Mouse (Mus musculus) stomach, embryonic 16.5 days (tissue): ENCODE measurements around the gene Timm10. TPM values are rescaled to one million over a fixed set of nuclear protein-coding genes. Genes with fewer than 3 reads are reported as not detected.

ENCODE experiments used
- ATAC-seq: fragments of 200-750 bp; cut with Nextera tagmentation; 2 replicates; pipeline ENCODE4 v1.8.0; 2017; ENCODE audit warnings: moderate number of reproducible peaks, moderate TSS enrichment; ENCODE audit not compliant: insufficient read depth, low FRiP score
- H3K27ac ChIP-seq: fragments of 300-500 bp; sonication (generic); 2 replicates; pipeline ENCODE4 v1.5.1; 2014; ENCODE audit warnings: low read length
- H3K27me3 ChIP-seq: fragments of 300-500 bp; sonication (generic); 2 replicates; pipeline ENCODE4 v1.6.1; 2014; ENCODE audit warnings: low read length, control low read depth, mixed read lengths; ENCODE audit not compliant: control insufficient read depth, insufficient read depth
- H3K36me3 ChIP-seq: fragments of 300-500 bp; sonication (generic); 2 replicates; pipeline ENCODE4 v1.6.1; 2014; ENCODE audit warnings: low read length; ENCODE audit not compliant: control insufficient read depth, insufficient read depth
- H3K4me1 ChIP-seq: fragments of 300-500 bp; sonication (generic); 2 replicates; pipeline ENCODE4 v1.6.1; 2014; ENCODE audit warnings: low read length, control low read depth, mixed read lengths; ENCODE audit not compliant: control insufficient read depth, insufficient read depth
- H3K4me2 ChIP-seq: fragments of 300-500 bp; sonication (generic); 2 replicates; pipeline ENCODE4 v1.6.1; 2014; ENCODE audit warnings: low read depth, low read length, mixed read lengths
- H3K4me3 ChIP-seq: fragments of 300-500 bp; sonication (generic); replicated peaks from 2 replicates; pipeline ENCODE4 v1.5.1; 2014; ENCODE audit warnings: mild to moderate bottlenecking, low read length
- H3K9ac ChIP-seq: fragments of 300-500 bp; sonication (generic); 2 replicates; pipeline ENCODE4 v1.6.1; 2014; ENCODE audit warnings: low read length
- H3K9me3 ChIP-seq: fragments of 300-500 bp; sonication (generic); replicated peaks from 2 replicates; pipeline ENCODE4 v1.6.1; 2016; ENCODE audit warnings: low read length, control low read depth; ENCODE audit not compliant: control insufficient read depth
- WGBS: fragments of 180-500 bp; shearing (Covaris S2); extraction: QIAGEN DNeasy Blood & Tissue Kit; methylation state at CpG from one replicate; pipeline ENCODE4 v1.1.7; 2014; 5-methylcytosine and 5-hydroxymethylcytosine counted together
- polyA plus RNA-seq: library from polyadenylated mRNA; unstranded; fragments of >200 nt; fragmentation: Nextera tagmentation; extraction: Ambion mirVana; gene quantifications from 2 replicates; pipeline ENCODE4 v1.2.1, GENCODE M21; 2015

The Timm10 gene
- polyA plus RNA-seq: 36.7 and 45.6 TPM in 2 replicates

GRCm38 (mm10) chr2:84826488-84827282 is at the start of gene Timm10:
Gene Timm10, plus strand, starts transcription at chr2:84826997.
- H3K4me2 ChIP-seq: peak within 1 kb of the TSS; percentile 99
- no peaks in the 10 kb centered on the region for H3K9me3 ChIP-seq
- H3K27me3 ChIP-seq: no peaks in the 10 kb centered on the region; the same call in 1 of the 2 replicates
- peak; percentile 84 for ATAC-seq
- H3K36me3 ChIP-seq: no peaks in the 10 kb centered on the region
- H3K27ac ChIP-seq: no peak within 1 kb of the TSS
- peak within 1 kb of the TSS; percentile 67 for H3K4me3 ChIP-seq
- H3K4me1 ChIP-seq: peaks cover 6% of the 10 kb centered on the region; the same call in 1 of the 2 replicates
- peak within 1 kb of the TSS; percentile 80 for H3K9ac ChIP-seq
- WGBS: under 1% methylated on average over 34 of the region's 34 CpGs

DNA sequence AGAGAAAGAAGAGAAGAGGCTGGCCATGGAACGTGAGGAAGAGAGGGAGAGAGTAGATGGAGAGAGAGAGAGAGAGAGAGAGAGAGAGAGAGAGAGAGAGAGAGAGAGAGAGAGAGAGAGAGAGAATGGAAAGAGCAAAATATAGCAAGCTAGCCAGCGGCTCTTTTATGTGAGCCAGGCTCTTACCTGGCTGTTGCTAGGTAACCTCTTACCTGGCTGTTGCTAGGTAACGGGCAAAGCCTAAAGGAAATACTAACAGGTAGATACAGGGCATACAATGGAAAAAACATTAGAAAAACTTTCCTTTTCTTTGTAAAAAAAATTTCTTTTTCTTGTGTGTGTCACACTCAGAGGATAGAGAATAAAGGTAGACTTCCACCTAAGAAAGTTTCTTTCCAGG is 49.1 kb upstream of the Timm10 start:
- Histone ChIP-seq H3K4me3 (no peak overlapping the region), H3K9ac (no peak overlapping the region), H3K27me3 (no peaks in the 10 kb centered on the region), H3K4me2 (no peak overlapping the region), H3K27ac (no peak overlapping the region), H3K9me3 (no peaks in the 10 kb centered on the region), H3K36me3 (no peaks in the 10 kb centered on the region), H3K4me1 (peaks cover 8% of the 10 kb centered on the region; the same call in 1 of the 2 replicates)
- ATAC-seq: no peak
- 42% methylated on average over 3 of the region's 3 CpGs for WGBS

- Histone ChIP-seq H3K9me3 (no peaks in the 10 kb centered on the region), H3K4me2 (no peak overlapping the region), H3K27me3 (no peaks in the 10 kb centered on the region), H3K4me1 (peaks cover 11% of the 10 kb centered on the region; the same call in 1 of the 2 replicates), H3K36me3 (no peaks in the 10 kb centered on the region), H3K4me3 (no peak overlapping the region), H3K9ac (no peak overlapping the region), H3K27ac (no peak overlapping the region)
- WGBS: 56% methylated on average over 6 of the region's 6 CpGs
- no peak for ATAC-seq
Measured at GRCm38 (mm10) chr2:84779210-84779609, 47.6 kb upstream of the Timm10 start.

DNA sequence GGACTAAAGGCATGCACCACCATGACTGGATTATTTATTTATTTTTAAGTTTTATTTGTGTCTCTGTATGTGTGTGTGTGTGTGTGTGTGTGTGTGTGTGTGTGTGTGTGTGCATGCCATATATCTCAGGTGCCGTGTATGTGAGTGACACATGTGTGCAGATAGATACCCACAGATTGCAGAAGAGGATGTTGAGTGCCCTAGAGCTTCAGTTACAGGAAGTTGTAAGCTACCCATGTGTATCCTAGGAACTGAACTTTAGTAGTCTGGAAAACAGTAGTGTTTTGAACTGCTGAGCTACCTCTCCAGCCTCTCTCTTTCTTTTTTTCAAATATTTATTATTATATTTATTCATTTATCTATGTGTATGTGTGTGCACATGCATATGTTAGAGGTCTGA is 43.5 kb upstream of the Timm10 start:
- 84% methylated on average over 1 of the region's 1 CpGs for WGBS
- no peak for ATAC-seq
- no peak overlapping the region for H3K4me2 ChIP-seq
- H3K27me3 ChIP-seq: no peaks in the 10 kb centered on the region
- H3K27ac ChIP-seq: peak overlapping the region; percentile 76
- H3K9me3 ChIP-seq: no peaks in the 10 kb centered on the region
- H3K4me1 ChIP-seq: peaks cover 4% of the 10 kb centered on the region; the same call in 1 of the 2 replicates
- H3K36me3 ChIP-seq: no peaks in the 10 kb centered on the region
- H3K4me3 ChIP-seq: no peak overlapping the region
- no peak overlapping the region for H3K9ac ChIP-seq

DNA sequence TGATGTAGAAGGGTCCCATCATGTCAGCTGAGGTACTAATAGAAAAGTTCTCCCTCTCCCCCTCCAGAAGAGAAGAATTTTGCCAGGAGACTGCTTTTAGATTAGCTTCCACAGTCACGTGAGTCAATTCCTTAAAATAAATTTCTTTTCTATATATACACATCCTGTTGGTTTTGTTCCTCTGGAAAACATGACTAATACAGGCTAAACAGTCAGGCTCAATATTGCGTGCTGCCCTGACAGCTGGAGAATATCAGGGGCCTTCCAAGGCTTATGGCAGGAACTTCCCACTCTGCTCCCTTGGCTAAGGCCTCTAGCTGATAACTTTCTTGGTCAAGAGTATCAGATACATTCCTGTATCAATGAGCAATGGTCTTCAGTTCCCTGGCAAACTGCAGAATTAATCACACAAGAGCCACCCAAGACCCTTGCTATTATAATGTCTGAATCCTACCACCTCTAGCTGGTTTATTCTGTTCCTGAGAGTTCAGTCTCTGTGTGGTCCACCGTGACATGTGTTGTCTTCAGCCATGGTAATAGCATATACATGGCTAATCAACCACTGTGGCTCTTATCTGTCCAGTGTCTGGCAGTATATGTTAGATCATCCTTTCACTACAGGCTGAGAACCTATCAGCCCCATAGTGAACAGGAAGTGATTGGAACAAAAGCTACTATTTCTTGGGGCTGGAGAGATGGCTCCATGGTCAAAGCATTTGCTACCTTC is 42.8 kb upstream of the Timm10 start:
- WGBS: 48% methylated on average over 3 of the region's 3 CpGs
- Histone ChIP-seq H3K4me2 (no peak overlapping the region), H3K4me1 (peaks cover 4% of the 10 kb centered on the region; the same call in 1 of the 2 replicates), H3K9ac (no peak overlapping the region), H3K27ac (peak overlapping the region; percentile 76), H3K4me3 (no peak overlapping the region), H3K27me3 (no peaks in the 10 kb centered on the region), H3K36me3 (no peaks in the 10 kb centered on the region), H3K9me3 (no peaks in the 10 kb centered on the region)
- peak; percentile 80 for ATAC-seq

DNA sequence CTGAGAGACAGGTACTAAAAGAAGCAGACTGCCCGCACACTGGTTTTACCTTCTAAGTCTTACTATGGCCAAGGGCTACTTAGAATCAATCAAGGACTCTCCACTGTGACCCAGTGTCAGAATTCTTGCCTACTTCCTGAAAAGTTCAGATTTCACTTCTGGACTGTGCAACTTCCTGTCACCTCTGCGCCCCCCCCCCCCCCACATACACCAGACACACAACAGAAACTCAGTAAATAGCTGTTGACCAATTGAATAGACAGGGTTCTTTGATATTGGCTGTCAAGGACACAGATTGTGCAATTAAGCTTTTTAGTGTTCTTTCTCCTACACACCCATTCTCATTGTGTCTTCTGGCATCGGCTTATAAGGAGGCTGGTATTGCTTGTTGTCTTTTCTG is 38.5 kb upstream of the Timm10 start:
- no peaks in the 10 kb centered on the region for H3K9me3 ChIP-seq
- no peak overlapping the region for H3K9ac ChIP-seq
- H3K36me3 ChIP-seq: no peaks in the 10 kb centered on the region
- H3K27me3 ChIP-seq: no peaks in the 10 kb centered on the region
- 70% methylated on average over 3 of the region's 3 CpGs for WGBS
- peaks cover 4% of the 10 kb centered on the region; the same call in 1 of the 2 replicates for H3K4me1 ChIP-seq
- no peak for ATAC-seq
- no peak overlapping the region for H3K4me3 ChIP-seq
- no peak overlapping the region for H3K4me2 ChIP-seq
- H3K27ac ChIP-seq: no peak overlapping the region; the same call in 1 of the 2 replicates

DNA sequence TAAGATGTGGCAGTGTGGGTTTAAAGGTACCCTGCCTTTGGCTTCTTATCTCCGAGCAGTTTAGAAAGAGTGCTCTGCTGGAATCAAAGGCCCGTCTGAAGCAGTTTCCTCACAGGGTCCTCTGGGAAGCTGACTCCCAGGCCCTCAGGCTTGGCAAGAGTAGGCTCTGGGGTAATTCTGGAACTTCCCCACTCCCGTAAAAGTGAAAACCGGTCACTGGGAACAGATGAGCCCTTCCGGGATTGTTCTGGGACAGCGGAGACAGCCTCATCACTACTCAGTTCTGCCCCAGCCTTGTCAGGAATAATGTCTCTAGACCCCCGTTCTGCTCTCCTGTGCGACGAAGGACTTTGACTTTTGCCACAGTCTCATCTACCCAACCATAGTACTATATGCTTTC is 36.4 kb upstream of the Timm10 start:
- H3K4me3 ChIP-seq: no peak overlapping the region
- no peaks in the 10 kb centered on the region for H3K27me3 ChIP-seq
- H3K4me2 ChIP-seq: no peak overlapping the region
- no peak overlapping the region for H3K9ac ChIP-seq
- peaks cover 3% of the 10 kb centered on the region; the same call in 1 of the 2 replicates for H3K9me3 ChIP-seq
- H3K36me3 ChIP-seq: no peaks in the 10 kb centered on the region
- no peak overlapping the region for H3K27ac ChIP-seq
- WGBS: 56% methylated on average over 9 of the region's 9 CpGs
- no peak for ATAC-seq
- no peaks in the 10 kb centered on the region for H3K4me1 ChIP-seq

- Histone ChIP-seq H3K27ac (no peak overlapping the region), H3K9me3 (peaks cover 3% of the 10 kb centered on the region; the same call in 1 of the 2 replicates), H3K36me3 (no peaks in the 10 kb centered on the region), H3K9ac (no peak overlapping the region), H3K27me3 (no peaks in the 10 kb centered on the region), H3K4me2 (no peak overlapping the region), H3K4me3 (no peak overlapping the region), H3K4me1 (no peaks in the 10 kb centered on the region)
- 56% methylated on average over 3 of the region's 3 CpGs for WGBS
- no peak for ATAC-seq
Measured at GRCm38 (mm10) chr2:84792516-84792915, 34.3 kb upstream of the Timm10 start.

- H3K4me3 ChIP-seq: no peak overlapping the region
- H3K4me1 ChIP-seq: no peaks in the 10 kb centered on the region
- no peak overlapping the region for H3K9ac ChIP-seq
- no peaks in the 10 kb centered on the region for H3K27me3 ChIP-seq
- H3K9me3 ChIP-seq: peaks cover 3% of the 10 kb centered on the region; the same call in 1 of the 2 replicates
- H3K4me2 ChIP-seq: no peak overlapping the region
- 84% methylated on average over 3 of the region's 3 CpGs for WGBS
- no peak for ATAC-seq
- no peak overlapping the region for H3K27ac ChIP-seq
- no peaks in the 10 kb centered on the region for H3K36me3 ChIP-seq
Measured at GRCm38 (mm10) chr2:84793154-84793553, 33.6 kb upstream of the Timm10 start.
